Mouse (Mus musculus) heart, embryonic 15.5 days (tissue): Measurements from ENCODE around the gene Gm12166. TPM values are rescaled to one million over a fixed set of nuclear protein-coding genes. Genes with fewer than 3 reads are reported as not detected.
"Not testable (repeated sequence)": the region's sequence is repeated elsewhere in the genome, so short reads cannot be mapped to it uniquely, and the experiment has no call there.

Experiments used
- ATAC-seq: fragments of 200-750 bp; cut with Nextera tagmentation; replicated peaks from 2 replicates; pipeline ENCODE4 v1.8.0; 2017; ENCODE audit warnings: low read depth, moderate TSS enrichment; ENCODE audit not compliant: insufficient number of reproducible peaks, insufficient read depth, low FRiP score
- H3K27ac ChIP-seq: fragments of 300-500 bp; sonication (generic); 2 replicates; pipeline ENCODE4 v1.5.1; 2015; ENCODE audit warnings: mild to moderate bottlenecking, inconsistent platforms
- H3K27me3 ChIP-seq: fragments of 300-500 bp; sonication (generic); 2 replicates; pipeline ENCODE4 v1.6.1; 2015; ENCODE audit warnings: inconsistent platforms
- H3K36me3 ChIP-seq: fragments of 300-500 bp; sonication (generic); 2 replicates; pipeline ENCODE4 v1.6.1; 2015; ENCODE audit warnings: mild to moderate bottlenecking, inconsistent platforms
- H3K4me1 ChIP-seq: fragments of 300-500 bp; sonication (generic); replicated peaks from 2 replicates; pipeline ENCODE4 v1.6.1; 2015; ENCODE audit warnings: inconsistent platforms
- H3K4me2 ChIP-seq: fragments of 300-500 bp; sonication (generic); 2 replicates; pipeline ENCODE4 v1.6.1; 2015; ENCODE audit warnings: inconsistent platforms, mild to moderate bottlenecking, moderate library complexity
- H3K4me3 ChIP-seq: fragments of 300-500 bp; sonication (generic); 2 replicates; pipeline ENCODE4 v1.5.1; 2015; ENCODE audit warnings: mild to moderate bottlenecking, inconsistent platforms
- H3K9ac ChIP-seq: fragments of 300-500 bp; sonication (generic); 2 replicates; pipeline ENCODE4 v1.6.1; 2015; ENCODE audit warnings: mild to moderate bottlenecking, inconsistent platforms
- H3K9me3 ChIP-seq: fragments of 300-500 bp; sonication (generic); replicated peaks from 2 replicates; pipeline ENCODE4 v1.6.1; 2016; ENCODE audit warnings: inconsistent platforms
- WGBS: fragments of 180-500 bp; shearing (Covaris S2); methylation state at CpG from one replicate; pipeline ENCODE4 v1.1.7; 2015; ENCODE audit warnings: mixed read lengths; 5-methylcytosine and 5-hydroxymethylcytosine counted together
- polyA plus RNA-seq: library from polyadenylated mRNA; unstranded; fragments of >200 nt; fragmentation: Nextera tagmentation; extraction: Ambion mirVana; gene quantifications from 2 replicates; pipeline ENCODE4 v1.2.1, GENCODE M21; 2015

Gm12166 gene
- polyA plus RNA-seq = 2.9 and 4.4 TPM in 2 replicates

DNA sequence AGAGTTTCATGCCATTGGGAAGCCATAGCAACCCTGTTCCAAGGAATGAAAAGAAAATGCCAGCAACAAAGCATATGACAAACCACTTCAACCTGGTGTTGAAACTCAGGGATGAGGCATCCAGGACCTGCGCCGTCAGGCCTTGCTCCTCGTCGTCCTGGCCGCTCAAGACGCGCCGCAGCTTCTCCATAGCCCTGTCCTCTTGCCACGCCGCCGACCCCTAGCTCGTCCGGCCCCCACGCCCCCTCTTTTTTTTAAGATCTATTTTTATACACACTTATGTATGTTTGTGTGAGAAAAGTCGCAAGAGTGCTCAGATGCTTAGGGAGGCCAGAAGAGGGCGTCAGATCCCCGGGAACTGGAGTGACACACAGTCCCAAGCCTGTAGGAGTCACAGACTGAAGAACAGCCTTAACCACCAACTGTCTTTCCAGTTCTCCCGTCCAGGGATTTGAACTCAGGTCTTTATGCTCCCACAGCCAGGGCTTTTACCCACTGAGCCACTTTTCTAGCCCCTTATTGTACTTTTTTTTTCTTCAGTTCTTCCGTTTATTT lies at the start of gene Gm12166:
Gm12166 (minus strand) TSS at position 217 of the 555 bp plus-strand sequence.
- not testable (repeated sequence) for H3K27ac ChIP-seq, H3K27me3 ChIP-seq, H3K36me3 ChIP-seq, ATAC-seq, H3K9ac ChIP-seq, H3K9me3 ChIP-seq
- H3K4me2 ChIP-seq = peak within 1 kb of the TSS; percentile 57
- 28% methylated on average over 19 of the region's 19 CpGs for WGBS
- H3K4me3 ChIP-seq = peak within 1 kb of the TSS; percentile 36
- H3K4me1 ChIP-seq = peaks cover 17% of the 10 kb centered on the region

GRCm38 (mm10) chr11:46097062-46097461 lies 44.9 kb upstream of the Gm12166 start:
- Histone ChIP-seq H3K9me3 (no peaks in the 10 kb centered on the region), H3K27ac (0 out of 2 replicates have a peak overlapping the region, but pooled peaks have one; percentile 16), H3K27me3 (no peaks in the 10 kb centered on the region), H3K9ac (no peak overlapping the region), H3K4me1 (peaks cover 25% of the 10 kb centered on the region), H3K4me2 (no peak overlapping the region), H3K4me3 (no peak overlapping the region), H3K36me3 (peaks cover 54% of the 10 kb centered on the region)
- WGBS = 40% methylated on average over 3 of the region's 3 CpGs
- ATAC-seq = no peak

GRCm38 (mm10) chr11:46096265-46096649 lies 44.1 kb upstream of the Gm12166 start:
- H3K4me2 ChIP-seq = no peak overlapping the region
- H3K27ac ChIP-seq = peak overlapping the region; percentile 68
- WGBS = 88% methylated on average over 6 of the region's 6 CpGs
- no peak for ATAC-seq
- H3K4me1 ChIP-seq = peaks cover 33% of the 10 kb centered on the region
- H3K36me3 ChIP-seq = peaks cover 47% of the 10 kb centered on the region
- H3K9me3 ChIP-seq = no peaks in the 10 kb centered on the region
- H3K4me3 ChIP-seq = no peak overlapping the region
- no peak overlapping the region for H3K9ac ChIP-seq
- no peaks in the 10 kb centered on the region for H3K27me3 ChIP-seq

DNA sequence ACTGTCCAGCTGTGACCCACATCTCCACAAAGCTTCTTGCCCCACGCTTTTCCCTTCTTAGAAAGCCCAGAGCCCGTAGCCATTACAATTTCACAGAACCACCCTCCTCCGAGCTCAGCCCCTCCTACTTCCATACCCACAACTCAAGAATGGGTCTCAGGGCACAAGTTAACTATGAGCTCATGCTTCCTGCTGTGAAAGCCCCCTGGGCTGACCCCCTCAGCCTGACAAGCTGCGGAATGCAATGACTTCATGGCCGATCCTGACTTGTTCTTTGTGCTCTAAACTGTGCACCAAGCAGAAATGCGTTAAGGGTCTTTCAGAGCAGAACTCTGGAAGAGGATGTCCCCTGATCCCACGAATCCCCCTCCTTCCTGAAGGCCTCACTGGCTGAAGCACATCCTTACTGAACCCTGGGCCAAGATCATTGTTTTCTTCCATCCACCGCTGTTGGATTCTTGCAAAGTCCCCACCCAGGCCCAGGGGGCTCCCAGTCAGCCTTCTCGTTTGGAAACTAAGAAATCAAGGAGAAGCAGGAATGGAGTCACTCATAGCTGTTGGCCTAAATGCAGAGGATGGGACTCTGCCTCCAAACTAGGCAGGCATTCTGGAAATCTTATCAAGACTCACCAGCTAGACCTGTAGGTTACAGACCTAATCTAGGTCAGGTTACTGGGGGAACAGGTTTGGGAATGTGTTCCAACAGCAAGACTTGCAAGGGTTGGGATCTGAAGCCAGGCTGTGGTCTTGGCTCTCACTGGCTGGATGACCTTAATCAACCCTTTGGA lies 43.5 kb upstream of the Gm12166 start:
- no peaks in the 10 kb centered on the region for H3K27me3 ChIP-seq
- ATAC-seq = peak; percentile 71
- WGBS = 51% methylated on average over 9 of the region's 9 CpGs
- H3K9me3 ChIP-seq = no peaks in the 10 kb centered on the region
- H3K9ac ChIP-seq = no peak overlapping the region
- peak overlapping the region; percentile 68 for H3K27ac ChIP-seq
- no peak overlapping the region for H3K4me2 ChIP-seq
- H3K36me3 ChIP-seq = peaks cover 41% of the 10 kb centered on the region
- H3K4me1 ChIP-seq = peaks cover 39% of the 10 kb centered on the region
- no peak overlapping the region for H3K4me3 ChIP-seq

DNA sequence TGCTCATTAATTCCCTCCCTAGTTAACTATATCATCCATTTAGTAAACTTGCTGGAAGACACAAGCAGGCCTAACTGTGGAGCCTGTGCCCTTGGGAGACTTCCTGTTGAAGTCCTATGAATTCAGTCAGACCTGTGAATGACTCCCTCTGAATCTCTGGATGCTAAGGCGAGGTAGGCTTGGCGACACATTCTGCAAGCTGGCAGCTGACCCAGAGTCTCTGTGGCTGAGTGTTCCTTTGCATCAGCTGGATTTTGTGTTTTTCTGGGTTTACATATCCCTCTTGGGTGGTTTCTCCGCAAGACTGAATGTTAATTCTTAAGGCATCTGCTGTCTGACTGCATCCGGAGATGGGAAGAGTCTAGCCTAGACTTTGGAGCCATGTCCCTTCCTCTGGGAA lies 40.0 kb upstream of the Gm12166 start:
- Histone ChIP-seq H3K27ac (peak overlapping the region; percentile 70), H3K27me3 (no peaks in the 10 kb centered on the region), H3K36me3 (peaks cover 20% of the 10 kb centered on the region; the same call in 1 of the 2 replicates), H3K4me2 (no peak overlapping the region), H3K4me1 (peaks cover 70% of the 10 kb centered on the region), H3K4me3 (no peak overlapping the region), H3K9me3 (no peaks in the 10 kb centered on the region), H3K9ac (no peak overlapping the region)
- no peak for ATAC-seq
- WGBS = 74% methylated on average over 4 of the region's 4 CpGs

DNA sequence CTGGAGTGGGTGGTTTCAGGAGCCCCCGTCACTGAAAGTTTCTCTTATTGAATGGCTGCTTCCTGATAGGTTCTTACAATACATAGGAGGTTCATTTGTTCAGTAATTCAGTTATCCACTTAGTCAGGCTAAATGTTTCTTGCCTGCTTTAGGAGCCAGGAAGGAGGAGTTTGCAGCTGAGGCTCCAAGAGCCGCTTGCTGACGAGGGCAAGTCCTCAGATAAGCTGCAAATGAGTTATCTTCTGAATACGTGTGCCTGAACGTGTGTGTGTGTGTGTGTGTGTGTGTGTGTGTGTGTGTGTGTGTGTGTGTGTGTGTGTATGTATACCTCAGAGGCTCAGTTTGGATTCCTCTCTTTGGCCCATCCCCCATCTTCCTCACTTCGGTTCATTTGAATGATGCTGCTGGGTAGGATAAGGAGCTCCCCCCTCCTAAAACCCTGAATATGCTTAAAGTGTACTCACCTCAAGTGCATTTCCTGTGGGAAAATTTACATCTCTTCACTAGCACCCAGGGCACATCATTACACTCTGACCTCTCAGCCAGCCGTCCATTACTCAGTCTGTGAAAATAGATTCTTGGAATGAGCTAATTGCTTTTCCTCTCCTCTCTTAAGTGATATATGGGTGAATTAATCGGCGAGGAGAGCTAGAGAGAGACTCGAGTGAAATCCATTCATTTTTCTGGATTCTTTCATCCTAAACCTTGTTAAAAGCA lies 39.0 kb upstream of the Gm12166 start:
- 28% methylated on average over 10 of the region's 10 CpGs for WGBS
- no peak for ATAC-seq
- H3K36me3 ChIP-seq = peaks cover 20% of the 10 kb centered on the region; the same call in 1 of the 2 replicates
- H3K4me3 ChIP-seq = no peak overlapping the region
- H3K9me3 ChIP-seq = no peaks in the 10 kb centered on the region
- peaks cover 71% of the 10 kb centered on the region for H3K4me1 ChIP-seq
- no peaks in the 10 kb centered on the region for H3K27me3 ChIP-seq
- H3K27ac ChIP-seq = peak overlapping the region; percentile 70
- peak overlapping the region; percentile 31; the same call in 1 of the 2 replicates for H3K9ac ChIP-seq
- no peak overlapping the region for H3K4me2 ChIP-seq

DNA sequence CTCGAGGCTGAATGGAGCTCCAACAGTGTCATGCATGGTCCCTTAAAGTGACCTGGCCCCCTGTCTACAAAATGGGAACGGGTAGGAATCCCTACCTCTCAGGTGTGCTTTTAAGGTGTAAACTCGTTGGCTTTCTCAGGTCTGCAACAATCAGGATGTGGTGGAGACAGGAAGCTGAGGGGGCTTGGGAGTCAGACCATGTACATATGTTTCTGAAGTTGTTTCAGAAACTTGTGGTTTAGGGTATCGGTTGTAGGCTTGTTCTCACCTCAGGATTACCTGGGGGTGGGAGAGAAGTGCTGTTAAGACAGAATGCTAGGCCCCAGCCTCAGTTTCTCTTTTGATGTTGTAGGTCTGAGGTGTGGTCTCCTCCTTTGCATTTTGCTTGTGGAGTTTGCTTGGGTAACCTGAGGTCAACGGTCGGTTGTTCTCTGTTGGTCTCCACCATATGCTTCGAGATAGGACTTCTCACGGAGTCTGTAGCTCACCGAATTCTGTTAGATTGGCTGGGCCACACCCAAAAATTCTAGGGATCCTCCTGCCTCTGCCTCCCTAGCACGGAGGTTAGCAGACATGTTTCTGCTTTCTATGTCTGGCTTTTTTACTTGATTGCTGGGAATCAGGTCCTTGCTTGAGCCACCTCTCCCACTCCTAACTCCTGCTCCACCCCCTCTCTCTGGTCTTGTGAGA lies 38.1 kb upstream of the Gm12166 start:
- Histone ChIP-seq H3K9ac (no peak overlapping the region), H3K36me3 (peaks cover 18% of the 10 kb centered on the region; the same call in 1 of the 2 replicates), H3K4me1 (peaks cover 71% of the 10 kb centered on the region), H3K9me3 (no peaks in the 10 kb centered on the region), H3K27ac (peak overlapping the region; percentile 70), H3K4me3 (no peak overlapping the region), H3K27me3 (no peaks in the 10 kb centered on the region), H3K4me2 (no peak overlapping the region)
- WGBS = 79% methylated on average over 10 of the region's 10 CpGs
- ATAC-seq = no peak

GRCm38 (mm10) chr11:46089081-46089713 lies 37.1 kb upstream of the Gm12166 start:
- Histone ChIP-seq H3K27me3 (no peaks in the 10 kb centered on the region), H3K36me3 (peaks cover 9% of the 10 kb centered on the region; the same call in 1 of the 2 replicates), H3K4me3 (no peak overlapping the region), H3K9ac (no peak overlapping the region), H3K4me1 (peaks cover 79% of the 10 kb centered on the region), H3K4me2 (no peak overlapping the region), H3K27ac (peak overlapping the region; percentile 70), H3K9me3 (no peaks in the 10 kb centered on the region)
- WGBS = 45% methylated on average over 4 of the region's 4 CpGs
- ATAC-seq = peak; percentile 29

- peaks cover 89% of the 10 kb centered on the region for H3K4me1 ChIP-seq
- H3K4me2 ChIP-seq = no peak overlapping the region
- 0 out of 2 replicates have a peak overlapping the region, but pooled peaks have one; percentile 0 for H3K9ac ChIP-seq
- H3K9me3 ChIP-seq = no peaks in the 10 kb centered on the region
- no peak for ATAC-seq
- no peaks in the 10 kb centered on the region for H3K27me3 ChIP-seq
- peak overlapping the region; percentile 70 for H3K27ac ChIP-seq
- 80% methylated on average over 3 of the region's 3 CpGs for WGBS
- no peak overlapping the region for H3K4me3 ChIP-seq
- no peaks in the 10 kb centered on the region for H3K36me3 ChIP-seq
Measured at GRCm38 (mm10) chr11:46086446-46086845, 34.3 kb upstream of the Gm12166 start.

GRCm38 (mm10) chr11:46085398-46086163 lies 33.5 kb upstream of the Gm12166 start:
- H3K9ac ChIP-seq = no peak overlapping the region
- no peak for ATAC-seq
- H3K36me3 ChIP-seq = no peaks in the 10 kb centered on the region
- H3K9me3 ChIP-seq = no peaks in the 10 kb centered on the region
- no peak overlapping the region for H3K4me2 ChIP-seq
- H3K27ac ChIP-seq = peak overlapping the region; percentile 70
- no peak overlapping the region for H3K4me3 ChIP-seq
- H3K27me3 ChIP-seq = no peaks in the 10 kb centered on the region
- 68% methylated on average over 10 of the region's 10 CpGs for WGBS
- peaks cover 89% of the 10 kb centered on the region for H3K4me1 ChIP-seq
